Mouse (Mus musculus): Measurements from ENCODE around the gene Npy4r.

Gene Npy4r

GRCm38 (mm10) chr14:34119046-34119723, 33.1 kb downstream of the Npy4r start:
- DNase-seq, result no peak

- DNase-seq, result no peak
These were observed 38.0 kb downstream of the Npy4r start for GRCm38 (mm10) chr14:34114311-34114710.

- DNase-seq, result no peak
These were observed 44.7 kb downstream of the Npy4r start for GRCm38 (mm10) chr14:34107594-34107993.

- peak; percentile 19 for DNase-seq
These were observed 45.8 kb downstream of the Npy4r start for GRCm38 (mm10) chr14:34106389-34107062.

GRCm38 (mm10) chr14:34104892-34105291, 47.4 kb downstream of the Npy4r start:
- DNase-seq, result peak; percentile 3

GRCm38 (mm10) chr14:34103855-34104254, 48.4 kb downstream of the Npy4r start:
- no peak for DNase-seq

- DNase-seq, result no peak
These were observed 49.7 kb downstream of the Npy4r start, which contains the start of gene A630023A22Rik for GRCm38 (mm10) chr14:34102601-34103000. Gene A630023A22Rik, minus strand, starts transcription at chr14:34102754.

GRCm38 (mm10) chr14:34096161-34096560, 56.1 kb downstream of the Npy4r start:
- DNase-seq, result no peak
